Mouse (Mus musculus) MEL (cell line): ENCODE data around the gene Il2ra. TPM values are rescaled to one million over a fixed set of nuclear protein-coding genes. Genes with fewer than 3 reads are reported as not detected.

Source experiments
- DNase-seq: peaks from one replicate; pipeline ENCODE4 v3.0.0; 2011; ENCODE audit warnings: low read depth, low spot score
- H3K27ac ChIP-seq: 2 replicates; pipeline ENCODE4 v1.5.1; 2012; ENCODE audit warnings: low read depth, mild to moderate bottlenecking, control low read depth, low read length, moderate library complexity; ENCODE audit not compliant: control insufficient read depth
- H3K27me3 ChIP-seq, 2 experiments: fragments of 150-350 bp in 1 of 2; sonication (generic) in 1 of 2; 2 replicates each; pipeline ENCODE4 v1.6.1; 2012; ENCODE audit warnings: low read length in 2 of 2, mild to moderate bottlenecking in 2 of 2, improper control_type of control experiment in 1 of 2, moderate library complexity in 1 of 2; ENCODE audit not compliant: insufficient read depth in 2 of 2, control insufficient read depth in 1 of 2
- H3K36me3 ChIP-seq, 2 experiments: 2 replicates each; pipeline ENCODE4 v1.6.1; 2012 to 2014; ENCODE audit warnings: low read length in 2 of 2, improper control_type of control experiment in 1 of 2, inconsistent platforms in 1 of 2, mild to moderate bottlenecking in 1 of 2; ENCODE audit not compliant: insufficient read depth in 2 of 2, control insufficient read depth in 1 of 2
- H3K4me1 ChIP-seq, 2 experiments: fragments of 150-350 bp in 1 of 2; sonication (generic) in 1 of 2; 2 replicates each; pipeline ENCODE4 v1.6.1; 2012; ENCODE audit warnings: low read length in 2 of 2, improper control_type of control experiment in 1 of 2, mild to moderate bottlenecking in 1 of 2; ENCODE audit not compliant: insufficient read depth in 2 of 2, control insufficient read depth in 1 of 2
- H3K4me3 ChIP-seq, 2 experiments: fragments of 150-350 bp in 1 of 2; sonication (generic) in 1 of 2; 2 replicates each; pipeline ENCODE4 v1.5.1; 2012; ENCODE audit warnings: low read depth in 2 of 2, low read length in 2 of 2, mild to moderate bottlenecking in 2 of 2, moderate library complexity in 2 of 2, control low read depth in 1 of 2, improper control_type of control experiment in 1 of 2; ENCODE audit not compliant: control insufficient read depth in 1 of 2, insufficient read depth in 1 of 2
- H3K79me2 ChIP-seq: 2 replicates; pipeline ENCODE4 v1.6.1; 2012; ENCODE audit warnings: mild to moderate bottlenecking, low read length, moderate library complexity; ENCODE audit not compliant: control insufficient read depth, poor library complexity, insufficient read depth
- H3K9ac ChIP-seq: 2 replicates; pipeline ENCODE4 v1.6.1; 2012; ENCODE audit warnings: low read depth, mild to moderate bottlenecking, control low read depth, low read length, moderate library complexity; ENCODE audit not compliant: control insufficient read depth, poor library complexity, severe bottlenecking
- H3K9me3 ChIP-seq: fragments of 150-350 bp; sonication (generic); replicated peaks from 2 replicates; pipeline ENCODE4 v1.6.1; 2012; ENCODE audit warnings: mild to moderate bottlenecking, low read length, improper control_type of control experiment, moderate library complexity; ENCODE audit not compliant: insufficient read depth
- CHD1 ChIP-seq: IDR thresholded peaks from 2 replicates; pipeline ENCODE4 v1.6.1; 2012; ENCODE audit warnings: low read depth, mild to moderate bottlenecking, inconsistent platforms, low read length, improper control_type of control experiment
- CHD2 ChIP-seq: IDR thresholded peaks from 2 replicates; pipeline ENCODE4 v1.6.1; 2011; ENCODE audit warnings: low read length, improper control_type of control experiment
- CTCF ChIP-seq, 3 experiments: IDR thresholded peaks in 2 of 3; conservative IDR thresholded peaks in 1 of 3; 2 replicates each; pipeline ENCODE4 v1.5.1; 2011 to 2012; ENCODE audit warnings: low read length in 3 of 3, low read depth in 2 of 3, mild to moderate bottlenecking in 2 of 3, improper control_type of control experiment in 1 of 3, inconsistent platforms in 1 of 3, mixed read lengths in 1 of 3, moderate library complexity in 1 of 3; ENCODE audit not compliant: control insufficient read depth in 1 of 3, insufficient read depth in 1 of 3, poor library complexity in 1 of 3, severe bottlenecking in 1 of 3
- E2F4 ChIP-seq: IDR thresholded peaks from 2 replicates; pipeline ENCODE4 v1.6.1; 2011; ENCODE audit warnings: low read depth, low read length, improper control_type of control experiment, borderline replicate concordance
- ETS1 ChIP-seq: IDR thresholded peaks from 2 replicates; pipeline ENCODE4 v1.6.1; 2012; ENCODE audit warnings: low read depth, mild to moderate bottlenecking, inconsistent platforms, low read length, improper control_type of control experiment, moderate library complexity
- GATA1 ChIP-seq: IDR thresholded peaks from 2 replicates; pipeline ENCODE4 v1.6.1; 2011; ENCODE audit warnings: low read depth, low read length, improper control_type of control experiment
- HCFC1 ChIP-seq: IDR thresholded peaks from 2 replicates; pipeline ENCODE4 v1.6.1; 2012; ENCODE audit warnings: low read depth, mild to moderate bottlenecking, inconsistent platforms, low read length, improper control_type of control experiment, moderate library complexity
- JUND ChIP-seq: IDR thresholded peaks from 2 replicates; pipeline ENCODE4 v1.6.1; 2011; ENCODE audit warnings: low read depth, mild to moderate bottlenecking, improper control_type of control experiment, low read length
- KAT2A ChIP-seq: conservative IDR thresholded peaks from 2 replicates; pipeline ENCODE4 v1.6.1; 2012; ENCODE audit warnings: low read depth, low read length, improper control_type of control experiment, inconsistent platforms
- MAX ChIP-seq: IDR thresholded peaks from 2 replicates; pipeline ENCODE4 v1.6.1; 2011; ENCODE audit warnings: low read length, improper control_type of control experiment
- MAZ ChIP-seq: IDR thresholded peaks from 2 replicates; pipeline ENCODE4 v1.6.1; 2012; ENCODE audit warnings: low read depth, mild to moderate bottlenecking, inconsistent platforms, low read length, improper control_type of control experiment
- MEF2A ChIP-seq: IDR thresholded peaks from 2 replicates; pipeline ENCODE4 v1.6.1; 2014; ENCODE audit warnings: low read depth, mild to moderate bottlenecking, inconsistent platforms, low read length, improper control_type of control experiment; ENCODE audit not compliant: poor library complexity, insufficient replicate concordance, severe bottlenecking; ENCODE audit errors: extremely low read depth
- NRF1 ChIP-seq: IDR thresholded peaks from 2 replicates; pipeline ENCODE4 v1.6.1; 2014; ENCODE audit warnings: low read depth, mild to moderate bottlenecking, inconsistent platforms, low read length, improper control_type of control experiment, moderate library complexity; ENCODE audit not compliant: poor library complexity, insufficient read depth, severe bottlenecking
- POLR2A ChIP-seq, 2 experiments: IDR thresholded peaks; 2 replicates each; pipeline ENCODE4 v1.6.1; 2011 to 2012; ENCODE audit warnings: low read length in 2 of 2, mild to moderate bottlenecking in 2 of 2, control low read depth in 1 of 2, improper control_type of control experiment in 1 of 2, low read depth in 1 of 2, moderate library complexity in 1 of 2; ENCODE audit not compliant: control insufficient read depth in 1 of 2, insufficient read depth in 1 of 2, poor library complexity in 1 of 2
- POLR2AphosphoS2 ChIP-seq: IDR thresholded peaks from 2 replicates; pipeline ENCODE4 v1.6.1; 2011; ENCODE audit warnings: low read length, improper control_type of control experiment
- RAD21 ChIP-seq: IDR thresholded peaks from 2 replicates; pipeline ENCODE4 v1.6.1; 2011; ENCODE audit warnings: mild to moderate bottlenecking, low read depth, low read length, improper control_type of control experiment
- RCOR1 ChIP-seq: IDR thresholded peaks from 2 replicates; pipeline ENCODE4 v1.6.1; 2012; ENCODE audit warnings: low read depth, mild to moderate bottlenecking, inconsistent platforms, low read length, improper control_type of control experiment
- SIN3A ChIP-seq: IDR thresholded peaks from 2 replicates; pipeline ENCODE4 v1.6.1; 2012; ENCODE audit warnings: low read length, improper control_type of control experiment, inconsistent platforms
- SMC3 ChIP-seq: IDR thresholded peaks from 2 replicates; pipeline ENCODE4 v1.6.1; 2011; ENCODE audit warnings: low read depth, low read length, improper control_type of control experiment
- TAL1 ChIP-seq: IDR thresholded peaks from 2 replicates; pipeline ENCODE4 v1.6.1; 2012; ENCODE audit warnings: mild to moderate bottlenecking, inconsistent platforms, low read length, moderate library complexity, mixed read lengths
- TBP ChIP-seq: IDR thresholded peaks from 2 replicates; pipeline ENCODE4 v1.8.0; 2011; ENCODE audit warnings: low read depth, low read length, improper control_type of control experiment
- TCF12 ChIP-seq: IDR thresholded peaks from 2 replicates; pipeline ENCODE4 v1.6.1; 2014; ENCODE audit warnings: low read depth, mild to moderate bottlenecking, inconsistent platforms, low read length, improper control_type of control experiment, moderate library complexity
- USF2 ChIP-seq, 2 experiments: IDR thresholded peaks; 2 replicates each; pipeline ENCODE4 v1.6.1; 2011 to 2012; ENCODE audit warnings: improper control_type of control experiment in 2 of 2, low read length in 2 of 2, borderline replicate concordance in 1 of 2, inconsistent platforms in 1 of 2, low read depth in 1 of 2, mild to moderate bottlenecking in 1 of 2; ENCODE audit not compliant: insufficient read depth in 1 of 2
- ZC3H11A ChIP-seq: IDR thresholded peaks from 2 replicates; pipeline ENCODE4 v1.6.1; 2012; ENCODE audit warnings: low read depth, mild to moderate bottlenecking, inconsistent platforms, low read length, improper control_type of control experiment
- ZKSCAN1 ChIP-seq: IDR thresholded peaks from 2 replicates; pipeline ENCODE4 v1.6.1; 2012; ENCODE audit warnings: low read depth, mild to moderate bottlenecking, inconsistent platforms, low read length, improper control_type of control experiment, moderate library complexity
- ZMIZ1 ChIP-seq: IDR thresholded peaks from 2 replicates; pipeline ENCODE4 v1.6.1; 2012; ENCODE audit warnings: low read depth, mild to moderate bottlenecking, inconsistent platforms, low read length, improper control_type of control experiment, moderate library complexity
- polyA plus RNA-seq, 2 experiments: library from polyadenylated mRNA; stranded (reverse) in 1 of 2; unstranded in 1 of 2; fragments of >175 nt in 1 of 2; fragments of >200 nt in 1 of 2; gene quantifications; 2 replicates each; pipeline versions ENCODE4 v1.2.1 to v1.2.4; 2012; ENCODE audit warnings: low replicate concordance in 2 of 2, low read depth in 1 of 2; ENCODE audit not compliant: insufficient read length in 2 of 2, insufficient read depth in 1 of 2, missing spikeins in 1 of 2
- total RNA-seq: library from RNA; depleted of rRNA; stranded (reverse); fragments of 300-350 nt; gene quantifications from 2 replicates; pipeline ENCODE4 v1.2.3, GENCODE M21; 2012

The Il2ra gene
- total and polyA plus RNA-seq, 3 experiments, result not detected

- H3K9ac ChIP-seq, result no peak overlapping the region
- no peak overlapping the region for H3K4me3 ChIP-seq
- H3K27ac ChIP-seq, result no peak overlapping the region
- H3K4me1 ChIP-seq, result 0 out of 4 replicates have a peak, but pooled peaks cover 0 to 3% of the 10 kb centered on the region in 2 experiments
- no peak for TF ChIP-seq E2F4
- TF ChIP-seq USF2 (IDR thresholded peaks at IDR 0.05; ENCODE audit: borderline replicate concordance in 1 of 2, insufficient read depth in 1 of 2, low read depth in 1 of 2, low read length in 2 of 2), result no peak
- TF ChIP-seq NRF1, result no peak
- no peak for TF ChIP-seq SIN3A
- TF ChIP-seq ZKSCAN1, result no peak
- TF ChIP-seq RAD21, result no peak
- TF ChIP-seq MEF2A, result no peak
- TF ChIP-seq CTCF (IDR thresholded peaks at IDR 0.05 in 2 of 3, conservative IDR thresholded peaks at IDR 0.05 in 1 of 3; ENCODE audit: control insufficient read depth in 1 of 3, insufficient read depth in 1 of 3, low read depth in 2 of 3, low read length in 3 of 3, poor library complexity in 1 of 3, severe bottlenecking in 1 of 3), result no peak
- no peak for TF ChIP-seq CHD1
- no peak for TF ChIP-seq TCF12
- TF ChIP-seq ZC3H11A, result no peak
- TF ChIP-seq MAZ, result no peak
- TF ChIP-seq GATA1, result no peak
- no peak for TF ChIP-seq CHD2
- no peak for TF ChIP-seq RCOR1
- no peak for TF ChIP-seq TBP
- no peak for TF ChIP-seq KAT2A
- TF ChIP-seq JUND, result no peak
- no peak for TF ChIP-seq POLR2AphosphoS2
- DNase-seq, result no peak
- no peaks in the 10 kb centered on the region for H3K9me3 ChIP-seq
- no peaks in the 10 kb centered on the region for H3K36me3 ChIP-seq
- no peaks in the 10 kb centered on the region for H3K27me3 ChIP-seq
- no peaks in the 10 kb centered on the region for H3K79me2 ChIP-seq
Measured at GRCm38 (mm10) chr2:11714535-11714934, 71.9 kb downstream of the Il2ra start.

DNA sequence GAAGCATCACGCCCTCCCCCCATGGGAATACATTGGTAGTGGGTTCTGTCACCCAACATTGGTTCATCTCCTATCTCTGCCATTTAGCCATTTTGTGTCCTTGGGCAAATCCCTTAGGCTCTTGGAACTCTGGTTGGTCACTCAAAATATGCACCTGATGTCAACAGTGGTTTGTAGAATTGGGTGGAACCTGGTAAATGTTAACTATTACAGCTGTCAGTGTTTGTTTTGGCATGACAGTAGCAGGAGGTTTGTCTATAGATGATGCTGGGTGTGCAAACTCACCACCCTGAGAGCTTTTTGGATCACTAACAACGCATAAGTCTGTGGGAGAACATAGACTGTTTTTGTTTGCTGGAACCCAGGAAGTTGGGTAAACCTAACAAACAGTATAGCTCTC is 76.0 kb downstream of the Il2ra start:
- H3K27me3 ChIP-seq, result no peaks in the 10 kb centered on the region; a peak in 1 of 4 replicates
- H3K79me2 ChIP-seq, result no peaks in the 10 kb centered on the region
- DNase-seq, result no peak
- no peaks in the 10 kb centered on the region for H3K36me3 ChIP-seq
- no peaks in the 10 kb centered on the region for H3K4me1 ChIP-seq
- no peak overlapping the region for H3K4me3 ChIP-seq
- no peak overlapping the region for H3K9ac ChIP-seq
- TF ChIP-seq SMC3, result no peak
- TF ChIP-seq ZC3H11A, result no peak
- no peak for TF ChIP-seq ZMIZ1
- no peak for TF ChIP-seq TCF12
- no peak for TF ChIP-seq E2F4
- no peak for TF ChIP-seq ETS1
- no peak for TF ChIP-seq MEF2A
- no peak for TF ChIP-seq TAL1
- no peak for TF ChIP-seq MAX
- no peak for TF ChIP-seq HCFC1
- no peak for TF ChIP-seq POLR2A (IDR thresholded peaks at IDR 0.05; ENCODE audit: control insufficient read depth in 1 of 2, insufficient read depth in 1 of 2, low read depth in 1 of 2, low read length in 2 of 2, poor library complexity in 1 of 2)
- TF ChIP-seq, all 39 proteins: peak for 0
- no peak overlapping the region for H3K27ac ChIP-seq
- H3K9me3 ChIP-seq, result no peaks in the 10 kb centered on the region
